ENCODE assay signal across 23 mouse cellular contexts in the genomic region with DNA sequence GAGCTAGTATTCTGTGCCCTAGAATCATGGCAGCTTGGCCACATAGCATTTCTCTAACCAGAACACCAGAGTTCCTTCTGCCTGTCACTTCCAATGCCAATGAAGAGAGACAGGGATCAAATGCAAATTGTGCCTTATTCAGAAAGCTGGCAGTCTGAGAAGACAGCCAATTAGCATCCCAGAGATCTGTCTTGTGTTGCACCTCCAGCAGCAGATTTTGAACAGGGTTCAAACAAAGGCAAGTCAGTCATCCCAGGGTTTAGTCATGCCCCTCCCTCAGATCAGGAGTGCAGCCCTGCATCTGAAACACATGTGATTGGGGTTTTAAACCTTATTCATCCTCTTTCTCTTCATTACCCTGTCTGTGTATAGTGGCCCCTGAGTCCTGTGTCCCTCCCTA.
"Had no signal": no experiment of that assay in that cellular context is flagged by ENCODE, and none has a peak within 500 bp of the region (broad histone marks: within the 10 kb centered on the region; RNA-seq: fewer than 3 reads in every experiment).

No protein-coding gene starts in this region.

- H3K4me2 ChIP-seq: kidney, embryonic 15.5 days; limb, embryonic 13.5 days; liver, embryonic 12.5 days; liver, embryonic 15.5 days; lung, embryonic 15.5 days; midbrain, embryonic 15.5 days; neural tube, embryonic 12.5 days; neural tube, embryonic 15.5 days had no signal

- DNase-seq: kidney, postnatal 10 days; kidney, postnatal 36 days; liver; lung, adult 18-20 months; lung, postnatal 10 days; lung, postnatal 36 days; right cerebral cortex, adult 18-20 months; right cerebral cortex, postnatal 14 days; right cerebral cortex, postnatal 4 days; thymus, adult 2 months; thymus, postnatal 25 days had no signal

- H3K9me3 ChIP-seq: kidney, embryonic 15.5 days; limb, embryonic 10.5 days; limb, embryonic 13.5 days; liver, embryonic 12.5 days; liver, embryonic 15.5 days; lung, embryonic 15.5 days; midbrain, embryonic 10.5 days; midbrain, embryonic 15.5 days; neural tube, embryonic 12.5 days; neural tube, embryonic 15.5 days had no signal

- H3K36me3 ChIP-seq: kidney, embryonic 15.5 days; limb, embryonic 10.5 days; limb, embryonic 13.5 days; liver, embryonic 12.5 days; liver, embryonic 15.5 days; lung, embryonic 15.5 days; midbrain, embryonic 10.5 days; midbrain, embryonic 15.5 days; neural tube, embryonic 12.5 days; neural tube, embryonic 15.5 days had no signal

- H3K4me1 ChIP-seq: kidney, embryonic 15.5 days; limb, embryonic 10.5 days; limb, embryonic 13.5 days; liver, embryonic 12.5 days; liver, embryonic 15.5 days; lung, embryonic 15.5 days; megakaryocyte, embryonic 14.5 days; midbrain, embryonic 15.5 days; neural tube, embryonic 12.5 days; neural tube, embryonic 15.5 days had no signal

- ATAC-seq: liver, embryonic 12.5 days; midbrain, embryonic 15.5 days had no signal

- H3K9ac ChIP-seq: kidney, embryonic 15.5 days; limb, embryonic 13.5 days; liver, embryonic 12.5 days; liver, embryonic 15.5 days; lung, embryonic 15.5 days; midbrain, embryonic 15.5 days; neural tube, embryonic 12.5 days; neural tube, embryonic 15.5 days had no signal

- H3K4me3 ChIP-seq: kidney, embryonic 15.5 days; limb, embryonic 10.5 days; limb, embryonic 13.5 days; liver, embryonic 12.5 days; liver, embryonic 15.5 days; lung, embryonic 15.5 days; megakaryocyte, embryonic 14.5 days; midbrain, embryonic 10.5 days; midbrain, embryonic 15.5 days; neural tube, embryonic 12.5 days; neural tube, embryonic 15.5 days had no signal

- H3K27ac ChIP-seq: kidney, embryonic 15.5 days; limb, embryonic 10.5 days; limb, embryonic 13.5 days; liver, embryonic 12.5 days; liver, embryonic 15.5 days; lung, embryonic 15.5 days; midbrain, embryonic 10.5 days; midbrain, embryonic 15.5 days; neural tube, embryonic 12.5 days; neural tube, embryonic 15.5 days; stomach, postnatal 0 days had no signal

- H3K27me3 ChIP-seq: kidney, embryonic 15.5 days; liver, embryonic 15.5 days; lung, embryonic 15.5 days; megakaryocyte, embryonic 14.5 days; midbrain, embryonic 15.5 days; neural tube, embryonic 12.5 days; neural tube, embryonic 15.5 days had no signal
